Mouse (Mus musculus) CD4-positive, CD25-positive, alpha-beta regulatory T cell, adult 2 months (primary cell): ENCODE results near the gene Mettl1.
"Not testable (repeated sequence)": the region's sequence is repeated elsewhere in the genome, so short reads cannot be mapped to it uniquely, and the experiment has no call there.

ENCODE experiments used
- DNase-seq: peaks from one replicate; pipeline ENCODE4 v3.0.0-alpha.2; 2012; ENCODE audit warnings: low read depth, low spot score

Mettl1 gene

GRCm38 (mm10) chr10:127047954-127048353, 6.7 kb downstream of the Mettl1 start, which contains the start of gene Cyp27b1:
Gene Cyp27b1 (plus strand): TSS chr10:127048250.
- no peak for DNase-seq

- peak; percentile 34 for DNase-seq
These were observed 7.6 kb downstream of the Mettl1 start for GRCm38 (mm10) chr10:127048608-127049394.

- peak; percentile 65 for DNase-seq
These were observed 8.3 kb downstream of the Mettl1 start for GRCm38 (mm10) chr10:127049395-127050118.

GRCm38 (mm10) chr10:127050119-127050474, 8.9 kb downstream of the Mettl1 start:
- DNase-seq: no peak

- DNase-seq: no peak
These were observed 13.4 kb downstream of the Mettl1 start for GRCm38 (mm10) chr10:127054646-127055045.

GRCm38 (mm10) chr10:127055406-127055805, 14.2 kb downstream of the Mettl1 start:
- no peak for DNase-seq

GRCm38 (mm10) chr10:127056490-127056889, 15.3 kb downstream of the Mettl1 start:
- DNase-seq: no peak

- DNase-seq: peak; percentile 90
These were observed 16.9 kb downstream of the Mettl1 start for GRCm38 (mm10) chr10:127058161-127058560.

- DNase-seq: no peak
These were observed 17.5 kb downstream of the Mettl1 start for GRCm38 (mm10) chr10:127058708-127059107.

- DNase-seq: peak; percentile 59
These were observed 18.2 kb downstream of the Mettl1 start for GRCm38 (mm10) chr10:127059174-127059967.

GRCm38 (mm10) chr10:127059968-127060916, 19.0 kb downstream of the Mettl1 start, which contains the start of gene March9:
Gene March9 (minus strand): TSS chr10:127060184.
- peak; percentile 90 for DNase-seq

GRCm38 (mm10) chr10:127061085-127061484, 19.9 kb downstream of the Mettl1 start:
- DNase-seq: no peak

GRCm38 (mm10) chr10:127061513-127061912, 20.3 kb downstream of the Mettl1 start:
- no peak for DNase-seq

- not testable (repeated sequence) for DNase-seq
These were observed 20.9 kb downstream of the Mettl1 start for GRCm38 (mm10) chr10:127062101-127062500.

- DNase-seq: no peak
These were observed 21.3 kb downstream of the Mettl1 start for GRCm38 (mm10) chr10:127062503-127062902.

- peak; percentile 99 for DNase-seq
These were observed 22.1 kb downstream of the Mettl1 start, which contains the start of gene Cdk4 for GRCm38 (mm10) chr10:127063239-127063872. Gene Cdk4 (plus strand): TSS chr10:127063534.

- no peak for DNase-seq
These were observed 23.0 kb downstream of the Mettl1 start for GRCm38 (mm10) chr10:127063913-127064870.

GRCm38 (mm10) chr10:127065981-127066380, 24.8 kb downstream of the Mettl1 start:
- DNase-seq: no peak

- no peak for DNase-seq
These were observed 25.4 kb downstream of the Mettl1 start for GRCm38 (mm10) chr10:127066519-127067018.
